Mouse (Mus musculus) megakaryocyte-erythroid progenitor cell, adult 5-6 weeks (primary cell): ENCODE results near the gene Gm42906. TPM values are rescaled to one million over a fixed set of nuclear protein-coding genes. Genes with fewer than 3 reads are reported as not detected.

Experiments used
- ATAC-seq: replicated peaks from 2 replicates; pipeline ENCODE4 v1.8.0; 2016; ENCODE audit warnings: mild to moderate bottlenecking, inconsistent platforms; ENCODE audit not compliant: severe bottlenecking, poor library complexity, low FRiP score, low TSS enrichment
- total RNA-seq, 2 experiments: library from RNA; stranded (forward) in 1 of 2; stranded (reverse) in 1 of 2; fragments of 200-1000, 215-1000 nt in 1 of 2; fragments of >200 nt in 1 of 2; fragmentation: Nextera tagmentation in 1 of 2; gene quantifications; 2 replicates each; pipeline ENCODE4 v1.2.3; 2014 to 2017

Gene Gm42906
- total RNA-seq, 2 experiments from 2014 or later, result not detected

DNA sequence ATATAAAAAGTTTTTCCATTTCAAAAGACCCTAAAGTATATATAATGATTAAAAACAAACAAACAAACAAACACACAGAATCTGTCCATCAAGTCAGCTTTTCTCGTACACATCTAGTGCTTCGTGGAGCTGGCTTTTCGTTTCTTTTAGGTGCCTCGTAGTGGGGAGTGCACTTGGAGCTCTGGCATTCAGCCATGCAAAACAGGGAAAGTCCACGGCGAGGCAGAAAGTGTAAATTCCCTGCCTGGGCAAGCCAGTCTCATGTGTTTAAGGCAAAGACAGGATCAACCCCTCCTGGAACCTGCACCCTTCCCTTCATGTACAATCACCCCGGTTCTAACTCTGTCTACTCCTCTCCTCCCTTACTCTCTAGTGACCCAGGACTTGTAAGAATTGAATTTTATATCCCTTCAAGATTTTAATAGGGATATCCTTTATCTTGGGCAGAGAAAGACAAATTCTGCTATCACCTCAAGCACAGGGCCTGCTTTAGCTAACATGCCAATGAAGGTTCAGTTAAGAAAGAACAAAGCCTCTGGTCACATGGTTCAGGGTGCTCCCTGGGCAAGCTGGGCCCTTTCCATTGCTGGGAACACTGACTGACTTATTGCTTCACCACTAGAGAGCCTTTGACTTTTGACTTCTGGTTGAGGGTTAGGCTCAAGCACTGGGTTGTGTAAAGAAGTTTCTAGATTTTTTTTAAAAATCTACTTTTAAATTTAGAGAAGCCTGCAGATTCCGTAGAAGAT, 292.7 kb downstream of the Gm42906 start:
- no peak for ATAC-seq

DNA sequence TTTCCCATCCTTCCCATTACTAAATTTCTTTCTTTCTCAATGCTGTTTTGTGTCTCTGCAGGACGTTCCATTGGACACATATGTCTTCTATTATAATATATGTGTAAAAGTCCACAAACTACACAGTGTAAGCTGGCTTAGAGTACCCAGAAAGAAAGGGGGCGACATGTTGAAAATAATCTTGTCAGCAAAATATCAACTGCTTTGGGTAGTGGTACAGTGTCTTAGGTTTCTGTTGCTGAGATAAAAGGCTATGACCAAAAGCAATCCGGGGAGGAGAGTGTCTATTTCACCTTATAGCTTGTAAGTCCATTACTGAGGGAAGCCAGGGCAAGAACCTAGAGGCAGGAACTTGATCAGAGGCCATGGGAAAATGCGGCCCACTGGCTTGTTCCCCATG, 293.8 kb downstream of the Gm42906 start:
- ATAC-seq, result no peak

DNA sequence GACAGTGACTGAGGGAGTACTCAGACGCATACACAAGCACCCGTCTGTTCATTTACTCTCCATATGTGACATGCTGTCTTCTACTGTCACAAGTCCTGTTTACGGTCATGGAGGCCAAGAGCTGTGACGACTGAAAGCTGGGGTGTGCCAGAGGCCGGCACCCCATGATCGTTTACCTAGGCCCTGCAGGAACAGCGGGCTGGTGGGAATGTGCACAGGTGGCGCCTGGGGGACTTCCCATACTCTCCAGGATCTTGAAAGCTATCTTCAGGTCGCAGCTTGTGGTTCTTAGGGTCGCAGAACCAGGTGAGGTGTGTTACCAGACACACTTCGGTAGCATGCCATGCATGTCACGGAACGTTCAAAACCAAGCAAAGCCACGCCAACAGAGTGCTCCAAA, 294.2 kb downstream of the Gm42906 start:
- ATAC-seq, result no peak

DNA sequence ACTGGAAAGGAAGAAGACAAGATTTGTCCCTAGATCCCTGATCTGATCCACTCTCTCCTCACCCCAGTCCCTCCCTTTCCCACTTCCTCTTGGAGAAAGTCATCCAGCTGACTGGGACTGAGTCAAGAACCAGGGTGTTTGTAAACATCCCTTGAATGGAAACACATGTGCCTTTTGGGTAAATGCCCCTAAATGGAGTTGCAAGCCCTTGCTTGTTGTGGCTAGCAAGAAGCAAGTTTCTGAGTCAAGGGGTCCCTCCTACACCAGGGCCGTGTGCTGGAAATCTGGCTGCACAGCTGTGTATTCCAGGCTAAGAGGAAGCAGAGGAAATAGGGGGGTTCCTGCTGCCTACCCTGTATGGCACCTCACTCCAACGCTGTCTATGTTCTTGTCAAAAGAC, 298.2 kb downstream of the Gm42906 start:
- ATAC-seq, result no peak

DNA sequence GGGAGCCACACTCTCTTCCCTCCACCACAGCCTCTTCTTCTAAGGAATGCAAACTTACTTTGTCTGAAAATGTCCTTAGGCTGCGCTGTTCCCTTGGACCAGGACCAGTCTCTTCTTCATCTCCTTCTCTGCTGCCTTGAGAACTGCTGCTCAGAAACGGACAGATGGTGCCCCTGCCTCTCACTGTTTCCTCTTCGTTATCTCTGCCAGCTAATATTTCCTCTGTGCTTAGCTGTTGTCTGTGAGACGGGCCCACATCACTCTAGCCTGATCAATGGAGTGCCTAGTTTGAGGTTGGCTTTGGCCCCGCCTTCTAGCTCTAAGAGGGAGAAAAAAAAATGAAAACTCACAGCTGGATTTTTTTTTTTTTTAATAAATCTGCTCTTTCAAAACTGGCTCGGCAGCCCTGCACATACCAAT, 300.7 kb downstream of the Gm42906 start:
- ATAC-seq, result no peak

DNA sequence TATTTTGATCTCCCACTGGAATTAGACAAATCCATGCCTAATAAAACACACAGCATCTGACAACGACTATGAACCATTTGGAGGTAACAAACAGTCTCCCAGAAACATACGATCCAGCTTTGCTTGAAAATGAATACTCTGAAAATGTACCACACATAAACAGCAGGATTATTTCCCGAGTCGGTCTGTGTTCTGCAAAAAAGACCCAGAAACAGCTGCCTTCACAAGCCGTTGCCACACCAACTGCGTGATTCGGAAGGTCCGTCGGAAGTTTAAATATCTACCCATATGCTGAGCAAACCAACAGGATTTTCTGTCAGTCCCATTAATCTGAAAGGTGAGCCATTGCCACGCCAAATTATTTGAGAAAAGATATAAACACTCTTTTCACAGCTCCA, 301.4 kb downstream of the Gm42906 start:
- ATAC-seq, result no peak

DNA sequence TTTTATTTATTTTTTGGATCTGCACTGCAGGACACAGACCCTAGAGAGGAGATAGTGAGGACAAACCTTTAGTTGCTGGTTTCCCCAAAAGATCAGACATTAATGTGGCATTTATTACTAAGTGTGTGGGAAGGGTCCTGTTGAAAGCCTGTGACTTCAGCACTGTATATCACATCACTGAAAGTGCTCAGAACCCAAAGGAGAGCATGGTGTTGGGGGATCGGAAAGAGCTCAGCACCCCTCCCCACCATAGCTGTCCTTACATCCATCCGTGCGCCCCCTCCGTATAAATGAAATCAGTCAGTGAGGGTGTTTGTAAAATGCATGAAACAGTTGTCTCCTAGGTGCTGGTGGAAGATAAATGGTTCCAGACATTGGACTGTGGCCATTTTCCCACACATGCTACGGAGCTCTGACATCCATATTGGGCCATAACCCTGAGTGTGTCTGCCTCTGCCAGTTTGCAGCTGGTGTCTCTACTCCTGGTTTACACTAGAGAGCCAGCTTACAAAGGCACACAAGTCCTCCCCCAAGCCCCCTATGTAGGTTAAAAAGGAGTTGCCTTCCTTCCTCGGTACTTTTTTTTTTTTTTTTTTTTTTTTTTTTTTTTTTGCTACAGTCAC, 301.9 kb downstream of the Gm42906 start:
- no peak for ATAC-seq

DNA sequence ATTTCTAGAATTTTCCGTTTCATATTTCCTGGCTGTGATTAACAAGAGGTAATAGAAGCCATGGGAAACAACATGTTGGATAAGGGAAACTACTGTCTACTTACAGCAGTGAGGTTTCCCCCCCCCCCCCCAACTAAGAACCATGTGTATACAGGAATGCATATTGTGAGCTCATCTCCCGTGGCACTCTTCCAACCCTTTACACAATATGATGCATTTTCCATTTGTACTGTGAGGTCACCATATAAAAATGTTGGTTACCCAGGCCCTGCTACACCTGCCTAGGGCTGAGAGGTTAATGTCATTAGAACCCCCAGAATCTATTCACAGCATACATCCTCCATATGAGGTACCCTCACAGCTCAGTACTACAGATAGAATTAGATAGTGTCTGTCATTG, 310.1 kb downstream of the Gm42906 start:
- no peak for ATAC-seq

DNA sequence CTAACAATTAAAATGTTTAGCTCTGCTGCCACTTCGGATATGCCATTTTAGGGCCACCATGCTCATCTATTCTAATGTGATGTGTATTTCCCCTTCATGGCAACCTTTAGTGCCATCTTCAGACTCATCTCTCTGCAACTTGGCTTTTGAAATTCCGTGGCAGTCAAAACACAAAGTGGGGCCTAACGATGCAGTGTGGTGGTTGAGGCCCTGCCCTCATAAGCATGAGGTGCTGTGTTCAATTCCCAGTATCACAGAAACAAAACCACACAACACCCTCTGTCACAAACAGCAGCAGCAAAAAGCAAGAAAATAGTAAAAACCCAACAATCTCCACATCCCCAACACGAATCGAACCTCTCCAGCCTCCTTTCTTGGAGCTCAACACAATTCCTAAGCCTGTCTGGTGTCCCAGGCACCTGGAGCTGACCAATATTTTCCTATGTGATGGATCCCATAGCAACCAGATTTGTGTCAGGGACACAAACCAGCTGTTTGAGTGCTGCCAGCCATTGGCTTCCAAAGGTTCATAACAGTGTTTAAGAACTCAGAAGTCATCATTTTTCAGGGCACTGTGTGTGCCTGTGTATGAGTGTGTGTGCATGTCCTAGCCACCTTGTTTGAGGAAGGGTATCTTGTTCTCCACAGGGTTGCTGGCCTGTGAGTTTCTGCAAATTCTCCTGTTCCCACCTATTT, 311.6 kb downstream of the Gm42906 start:
- ATAC-seq, result no peak

DNA sequence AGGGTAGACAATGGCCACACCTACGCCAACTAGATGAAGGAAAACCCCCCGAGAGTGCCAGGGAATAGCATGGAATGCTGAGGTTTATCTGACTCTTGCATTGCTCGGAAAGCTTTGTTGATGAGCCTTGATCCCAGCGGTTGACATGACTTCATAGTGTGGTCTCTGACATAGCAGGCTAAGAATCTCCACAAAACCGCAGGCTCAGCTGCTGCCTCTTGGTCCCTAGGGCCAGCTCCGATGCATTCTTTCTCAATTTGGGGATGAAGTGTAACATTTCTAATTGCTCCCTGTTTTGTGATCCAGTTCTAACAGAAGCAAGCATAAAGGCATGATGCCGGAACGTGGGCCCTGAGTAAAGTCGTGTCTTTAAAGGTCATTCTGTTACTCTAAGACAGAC, 315.2 kb downstream of the Gm42906 start:
- no peak for ATAC-seq

DNA sequence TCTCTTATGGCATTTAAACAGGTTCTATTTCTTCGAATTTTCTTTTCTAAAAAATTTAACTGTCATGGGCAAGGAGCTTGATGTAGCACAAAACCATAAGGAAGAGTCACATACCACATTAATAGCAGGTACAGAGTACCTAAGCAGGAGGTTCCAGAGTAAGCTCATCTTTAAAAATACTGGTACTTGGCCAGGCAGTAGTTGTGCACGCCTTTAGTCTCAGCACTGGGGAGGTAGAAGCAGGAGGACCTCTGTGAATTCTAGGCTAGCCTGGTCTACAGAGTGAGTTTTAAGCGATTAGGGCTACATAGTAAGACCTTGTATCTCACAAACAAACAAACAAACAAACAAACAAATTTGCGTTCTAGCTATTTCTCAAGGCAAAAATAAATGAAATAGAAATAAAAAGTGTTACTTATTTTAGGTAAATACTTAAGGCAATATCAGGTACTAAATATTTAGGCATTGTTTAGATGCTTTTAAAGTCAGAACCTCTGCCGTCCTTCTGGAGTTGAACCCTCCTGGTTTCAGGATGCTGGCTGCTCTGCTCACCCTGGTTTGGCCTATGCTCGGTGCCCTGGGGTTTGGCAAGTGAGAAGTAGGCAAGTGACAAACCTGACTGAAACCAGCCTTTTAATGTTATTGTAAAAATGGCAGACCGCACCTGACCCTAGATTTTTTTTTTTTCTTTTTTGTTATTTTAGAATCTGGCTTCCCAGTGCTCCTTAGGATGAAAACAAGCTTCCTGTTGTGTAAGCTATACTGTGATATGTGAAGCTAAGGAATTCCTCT, 316.7 kb downstream of the Gm42906 start:
- ATAC-seq, result no peak

DNA sequence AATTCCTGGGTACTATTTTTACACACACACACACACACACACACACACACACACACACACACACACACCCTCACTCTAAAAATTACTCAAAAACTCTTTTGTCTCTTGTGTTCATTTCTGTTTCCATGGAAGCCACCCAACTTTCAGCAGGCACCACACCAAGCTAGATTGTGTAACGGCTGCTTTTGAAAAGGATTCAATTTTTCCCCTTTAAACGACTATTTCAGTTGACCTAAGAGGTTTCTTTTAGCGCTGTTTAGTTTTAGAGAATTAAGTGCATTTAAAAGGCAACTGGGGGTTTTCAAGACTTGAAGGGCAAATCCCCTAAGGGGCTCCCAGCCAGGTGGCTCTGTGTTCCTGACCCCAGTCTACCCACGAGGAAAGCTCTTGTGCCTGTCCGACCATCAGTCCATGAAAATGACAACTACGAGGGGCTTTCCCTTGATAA, 317.5 kb downstream of the Gm42906 start:
- ATAC-seq, result no peak

DNA sequence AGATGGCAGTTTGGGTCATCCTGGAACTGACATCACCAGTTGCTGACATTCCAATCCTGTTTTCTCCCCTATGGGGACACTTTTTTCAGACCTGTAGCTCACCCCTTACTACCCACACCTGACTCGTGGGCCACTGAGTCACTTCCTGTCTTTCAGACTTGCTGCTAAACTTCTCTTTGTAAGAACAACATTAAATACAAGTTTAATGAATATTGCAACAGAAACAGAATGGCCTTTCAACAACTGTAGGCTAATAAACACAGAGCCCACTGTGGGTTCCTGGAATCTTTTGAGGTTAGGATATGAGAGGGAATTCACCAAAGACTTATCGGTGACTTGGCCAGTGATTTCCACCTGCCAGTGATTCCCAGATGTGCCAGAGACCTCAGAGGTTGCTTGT, 318.1 kb downstream of the Gm42906 start:
- no peak for ATAC-seq

DNA sequence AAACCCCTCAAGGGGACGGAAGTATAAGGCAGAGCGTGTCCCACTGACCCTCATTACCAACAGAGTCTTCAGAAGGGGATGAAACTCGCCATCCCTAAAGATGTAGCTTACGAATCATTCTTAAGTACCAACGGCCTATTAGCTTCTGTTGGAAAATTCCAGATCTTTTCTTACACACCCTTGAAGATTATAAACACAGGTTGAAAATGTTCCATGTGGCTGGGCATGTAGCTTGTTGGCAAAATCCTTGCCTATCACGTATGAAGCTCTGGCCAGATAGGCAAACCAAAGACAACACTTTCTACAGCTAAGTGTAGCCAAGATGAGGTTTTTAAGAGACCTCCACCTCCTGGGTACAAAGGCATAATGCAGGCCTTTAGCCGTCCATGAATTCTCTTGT, 319.0 kb downstream of the Gm42906 start:
- no peak for ATAC-seq

DNA sequence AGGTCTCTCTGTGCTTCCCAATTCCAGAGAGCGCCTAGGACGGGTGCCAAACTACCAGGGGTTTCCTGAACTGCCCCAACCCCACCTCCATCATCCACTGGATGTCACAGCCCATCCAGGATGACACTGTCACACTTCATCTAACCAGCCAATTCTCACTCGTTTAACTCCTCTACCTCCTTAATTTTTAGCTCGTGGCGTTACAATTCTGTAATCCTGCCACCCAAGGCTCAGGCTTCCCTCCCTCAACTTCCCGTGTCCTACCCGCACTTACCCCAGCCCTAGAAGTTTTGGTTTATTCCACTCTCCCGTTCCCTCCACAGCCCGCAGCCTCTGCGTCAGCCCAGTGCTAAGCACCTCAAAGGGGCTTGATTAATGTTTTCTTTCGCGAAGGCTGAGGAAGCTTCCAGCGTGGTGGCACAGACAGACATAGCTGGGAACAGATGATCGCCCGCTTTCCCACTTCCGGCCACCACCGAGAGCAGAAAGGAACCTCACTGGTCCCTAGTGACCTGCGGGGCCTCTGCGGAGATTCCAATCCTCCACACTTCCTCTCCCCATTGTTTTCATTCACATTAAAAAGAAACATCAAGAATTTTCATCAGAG, 319.6 kb downstream of the Gm42906 start:
- ATAC-seq, result no peak

DNA sequence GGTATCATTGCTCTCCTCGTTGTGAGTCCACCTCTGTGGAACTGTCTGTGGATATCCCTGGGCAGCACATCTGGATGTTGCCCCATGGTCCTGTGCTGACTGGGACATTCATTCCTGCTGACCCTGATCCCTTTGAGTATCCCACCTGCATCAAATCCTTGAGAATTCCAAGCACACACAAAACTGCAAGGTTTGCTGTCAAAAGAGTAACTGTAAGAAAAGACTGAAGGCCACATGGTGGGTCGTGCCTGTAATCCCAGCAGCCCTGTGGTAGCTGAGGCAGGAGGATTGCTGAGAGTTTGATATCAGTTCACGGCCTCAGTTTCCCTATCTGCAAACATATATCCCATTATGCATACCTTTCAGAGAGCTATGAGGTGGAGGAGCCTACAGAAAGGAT, 321.1 kb downstream of the Gm42906 start:
- ATAC-seq, result no peak

DNA sequence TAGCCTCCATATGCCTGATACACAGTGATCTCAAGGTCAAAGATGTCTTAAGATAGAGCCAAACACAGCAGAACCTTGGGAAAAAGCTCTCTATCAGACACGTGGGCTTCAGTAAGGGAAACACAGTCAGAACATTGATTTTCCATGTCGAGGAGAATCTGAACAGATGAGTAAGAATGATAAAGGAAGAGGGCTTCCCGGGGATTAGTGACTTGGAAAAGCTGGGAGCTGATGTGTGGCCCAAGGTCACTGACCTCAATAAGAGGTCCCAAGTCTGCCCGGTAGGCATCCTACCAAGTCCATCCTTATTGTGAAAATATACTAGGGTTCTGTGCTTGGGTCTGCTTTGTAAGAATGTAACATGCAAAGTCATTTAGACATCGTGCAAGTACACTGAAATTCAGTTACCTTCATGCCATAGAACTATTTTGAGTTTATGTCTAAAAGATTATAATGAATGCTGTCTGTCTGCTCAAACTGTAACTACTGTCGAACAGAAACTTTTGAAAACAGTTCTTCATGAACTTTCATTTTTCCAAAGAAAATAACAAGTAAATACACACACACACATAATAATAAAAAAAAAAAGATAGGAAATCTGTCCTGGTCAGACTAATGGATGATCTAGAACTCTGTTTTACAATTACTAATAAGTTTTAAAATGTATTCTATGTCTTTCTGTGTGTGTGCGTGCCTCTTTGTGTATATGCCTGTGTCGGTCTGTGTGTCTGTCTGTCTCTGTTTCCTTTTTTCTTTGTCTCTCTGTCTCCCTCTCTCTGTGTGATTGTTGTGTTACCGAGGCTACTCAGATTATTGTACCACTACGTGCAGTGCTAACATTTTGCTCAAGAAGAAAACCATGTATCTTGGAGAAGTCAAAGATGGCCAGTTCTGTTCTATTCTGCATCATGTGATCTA, 322.6 kb downstream of the Gm42906 start:
- ATAC-seq, result no peak

DNA sequence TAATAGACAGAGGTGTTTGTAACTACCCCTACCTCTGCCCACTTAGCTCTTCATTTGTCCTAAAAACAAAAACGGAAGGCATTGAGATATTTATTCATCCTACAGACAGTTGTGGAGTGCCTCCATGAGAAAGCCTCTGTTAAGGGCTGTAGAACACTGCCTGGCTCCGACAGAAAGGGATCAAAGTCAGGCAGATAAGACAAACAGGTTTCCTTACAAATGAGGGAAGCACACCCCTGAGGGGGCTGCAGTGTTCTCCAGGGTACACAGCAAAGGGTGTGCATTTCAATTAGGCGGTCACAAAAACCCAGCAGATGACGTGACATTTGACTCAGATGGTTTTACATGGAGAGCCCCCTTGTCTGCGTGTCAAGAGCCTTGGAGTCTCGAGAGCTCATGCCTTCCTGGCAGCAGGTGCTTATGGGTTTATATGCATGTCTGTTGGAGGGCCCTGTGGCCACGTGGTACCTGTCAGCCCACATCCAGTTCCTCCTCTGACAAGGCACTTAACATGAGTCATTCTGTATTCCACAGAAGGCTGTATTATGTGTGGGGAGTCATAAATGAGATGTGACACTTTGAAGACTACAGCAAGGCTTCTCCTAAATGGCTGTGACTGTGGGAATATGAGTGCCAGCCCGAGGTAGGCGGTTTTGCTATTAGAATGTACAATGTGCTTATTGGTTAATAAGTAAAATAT, 323.5 kb downstream of the Gm42906 start:
- ATAC-seq, result no peak
